Mouse (Mus musculus): ENCODE measurements around the gene Psma3. TPM values are rescaled to one million over a fixed set of nuclear protein-coding genes. Genes with fewer than 3 reads are reported as not detected.

Psma3 gene
- total and polyA plus RNA-seq, 2 experiments from 2014 or later = 116 to 509 TPM

DNA sequence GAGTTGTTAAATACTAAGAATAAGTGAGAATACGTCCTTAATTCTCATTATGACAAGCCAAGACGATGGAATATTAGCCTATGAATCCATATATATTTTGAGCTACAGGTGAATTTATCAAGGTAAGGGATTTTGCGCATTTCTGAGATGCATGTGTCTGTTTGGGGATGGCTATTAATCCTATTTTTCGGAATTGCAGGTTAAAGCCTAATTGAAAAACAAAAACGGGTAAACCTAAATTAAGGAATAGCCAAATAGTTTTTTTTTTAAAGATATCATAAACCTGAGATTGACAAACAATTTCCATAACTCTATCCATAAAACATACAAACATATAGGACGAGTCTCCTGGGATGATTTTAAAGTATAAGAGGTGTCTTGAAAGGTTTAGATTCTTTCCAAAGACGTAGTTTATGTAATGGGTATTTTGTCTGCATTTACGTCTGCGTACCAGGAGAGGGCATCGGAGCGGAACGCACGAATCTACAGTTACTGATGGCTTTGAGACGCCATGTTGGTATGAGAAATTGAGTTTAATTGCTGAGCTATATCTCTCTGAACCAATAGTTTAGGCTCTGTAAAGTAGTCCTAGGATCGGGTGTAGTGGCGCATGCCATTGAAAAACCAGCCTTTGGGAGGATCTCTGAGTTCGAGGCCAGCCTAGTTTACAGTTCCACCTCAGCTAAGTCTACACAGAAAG lies 4.8 kb upstream of the Psma3 start:
- Histone ChIP-seq H3K27me3 (ENCODE audit: insufficient read depth, low read length) (no peaks in the 10 kb centered on the region), H3K4me1 (ENCODE audit: insufficient read depth, low read length) (no peaks in the 10 kb centered on the region), H3K4me3 (ENCODE audit: low read depth, low read length) (peak overlapping the region; percentile 38), H3K4me2 (ENCODE audit: low read depth, low read length, poor library complexity, severe bottlenecking) (peak overlapping the region; percentile 51), H3K9ac (replicated peaks; ENCODE audit: low read length, poor library complexity, severe bottlenecking) (peak overlapping the region; percentile 51), H3K36me3 (ENCODE audit: insufficient read depth, low read length) (no peaks in the 10 kb centered on the region), H3K27ac (ENCODE audit: low read depth, low read length) (peak overlapping the region; percentile 65), H3K9me3 (ENCODE audit: low read length) (no peaks in the 10 kb centered on the region)
- 3% methylated on average over 17 of the region's 17 CpGs for WGBS
- DNase-seq (ENCODE audit: low spot score) (peak; percentile 86), ATAC-seq (ENCODE audit: low FRiP score) (peak; percentile 33; the same call in 1 of the 2 replicates)
- TF ChIP-seq CTCF (IDR thresholded peaks at IDR 0.05) = peak; percentile 87

GRCm38 (mm10) chr12:70973831-70974230 lies 590 bp upstream of the Psma3 start:
- H3K27me3 ChIP-seq (ENCODE audit: insufficient read depth, low read length) = no peaks in the 10 kb centered on the region
- H3K27ac ChIP-seq (ENCODE audit: low read depth, low read length) = no peak overlapping the region
- H3K4me3 ChIP-seq (ENCODE audit: low read depth, low read length) = peak overlapping the region; percentile 98
- peaks cover 3% of the 10 kb centered on the region; the same call in 1 of the 2 replicates for H3K36me3 ChIP-seq (ENCODE audit: insufficient read depth, low read length)
- peak overlapping the region; percentile 45 for H3K4me2 ChIP-seq (ENCODE audit: low read depth, low read length, poor library complexity, severe bottlenecking)
- H3K9me3 ChIP-seq (ENCODE audit: low read length) = no peaks in the 10 kb centered on the region
- H3K4me1 ChIP-seq (ENCODE audit: insufficient read depth, low read length) = 0 out of 2 replicates have a peak, but pooled peaks cover 8% of the 10 kb centered on the region
- DNase-seq (ENCODE audit: low spot score) (no peak), ATAC-seq (ENCODE audit: low FRiP score) (no peak)
- 87% methylated on average over 4 of the region's 4 CpGs for WGBS
- no peak for TF ChIP-seq CTCF (IDR thresholded peaks at IDR 0.05)
- H3K9ac ChIP-seq (replicated peaks; ENCODE audit: low read length, poor library complexity, severe bottlenecking) = no peak overlapping the region

GRCm38 (mm10) chr12:70975406-70975805 lies 985 bp downstream of the Psma3 start:
- Histone ChIP-seq H3K4me3 (ENCODE audit: low read depth, low read length) (peak overlapping the region; percentile 98), H3K27me3 (ENCODE audit: insufficient read depth, low read length) (no peaks in the 10 kb centered on the region), H3K9ac (replicated peaks; ENCODE audit: low read length, poor library complexity, severe bottlenecking) (peak overlapping the region; percentile 99), H3K4me1 (ENCODE audit: insufficient read depth, low read length) (0 out of 2 replicates have a peak, but pooled peaks cover 8% of the 10 kb centered on the region), H3K9me3 (ENCODE audit: low read length) (no peaks in the 10 kb centered on the region), H3K27ac (ENCODE audit: low read depth, low read length) (peak overlapping the region; percentile 98), H3K36me3 (ENCODE audit: insufficient read depth, low read length) (peaks cover 9% of the 10 kb centered on the region; the same call in 1 of the 2 replicates), H3K4me2 (ENCODE audit: low read depth, low read length, poor library complexity, severe bottlenecking) (peak overlapping the region; percentile 53)
- DNase-seq (ENCODE audit: low spot score) = no peak
- WGBS = 30% methylated on average over 10 of the region's 10 CpGs
- ATAC-seq (ENCODE audit: low FRiP score) = no peak
- no peak for TF ChIP-seq CTCF (IDR thresholded peaks at IDR 0.05)

DNA sequence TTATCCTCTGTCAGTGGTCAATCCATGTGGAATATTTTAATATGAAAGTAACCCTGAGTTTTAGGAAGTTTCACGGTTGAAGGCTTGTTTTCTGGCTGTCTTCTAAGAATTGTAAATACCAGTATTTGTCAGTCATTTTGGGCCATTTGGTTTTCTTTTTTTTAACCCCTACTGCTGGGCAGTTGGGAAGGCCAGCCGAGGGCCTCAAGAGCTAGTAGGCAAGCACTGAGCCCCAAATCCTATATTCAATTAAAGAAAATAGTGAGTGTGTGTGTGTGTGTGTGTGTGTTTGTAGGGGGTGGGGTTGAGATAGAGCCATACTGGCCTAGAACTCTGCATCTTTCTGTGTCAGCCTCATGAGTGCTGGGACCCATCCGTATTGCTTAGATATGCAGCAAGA lies 1.5 kb downstream of the Psma3 start:
- Histone ChIP-seq H3K36me3 (ENCODE audit: insufficient read depth, low read length) (peaks cover 9% of the 10 kb centered on the region; the same call in 1 of the 2 replicates), H3K27ac (ENCODE audit: low read depth, low read length) (no peak overlapping the region), H3K4me2 (ENCODE audit: low read depth, low read length, poor library complexity, severe bottlenecking) (peak overlapping the region; percentile 53), H3K4me1 (ENCODE audit: insufficient read depth, low read length) (0 out of 2 replicates have a peak, but pooled peaks cover 8% of the 10 kb centered on the region), H3K9me3 (ENCODE audit: low read length) (no peaks in the 10 kb centered on the region), H3K27me3 (ENCODE audit: insufficient read depth, low read length) (no peaks in the 10 kb centered on the region), H3K9ac (replicated peaks; ENCODE audit: low read length, poor library complexity, severe bottlenecking) (no peak overlapping the region), H3K4me3 (ENCODE audit: low read depth, low read length) (peak overlapping the region; percentile 98)
- WGBS = 62% methylated on average over 3 of the region's 3 CpGs
- ATAC-seq (ENCODE audit: low FRiP score) = no peak
- TF ChIP-seq CTCF (IDR thresholded peaks at IDR 0.05) = no peak
- DNase-seq (ENCODE audit: low spot score) = no peak

GRCm38 (mm10) chr12:70978345-70978744 lies 3.9 kb downstream of the Psma3 start:
- DNase-seq (ENCODE audit: low spot score) = no peak
- WGBS = 92% methylated on average over 7 of the region's 7 CpGs
- no peak for TF ChIP-seq CTCF (IDR thresholded peaks at IDR 0.05)

DNA sequence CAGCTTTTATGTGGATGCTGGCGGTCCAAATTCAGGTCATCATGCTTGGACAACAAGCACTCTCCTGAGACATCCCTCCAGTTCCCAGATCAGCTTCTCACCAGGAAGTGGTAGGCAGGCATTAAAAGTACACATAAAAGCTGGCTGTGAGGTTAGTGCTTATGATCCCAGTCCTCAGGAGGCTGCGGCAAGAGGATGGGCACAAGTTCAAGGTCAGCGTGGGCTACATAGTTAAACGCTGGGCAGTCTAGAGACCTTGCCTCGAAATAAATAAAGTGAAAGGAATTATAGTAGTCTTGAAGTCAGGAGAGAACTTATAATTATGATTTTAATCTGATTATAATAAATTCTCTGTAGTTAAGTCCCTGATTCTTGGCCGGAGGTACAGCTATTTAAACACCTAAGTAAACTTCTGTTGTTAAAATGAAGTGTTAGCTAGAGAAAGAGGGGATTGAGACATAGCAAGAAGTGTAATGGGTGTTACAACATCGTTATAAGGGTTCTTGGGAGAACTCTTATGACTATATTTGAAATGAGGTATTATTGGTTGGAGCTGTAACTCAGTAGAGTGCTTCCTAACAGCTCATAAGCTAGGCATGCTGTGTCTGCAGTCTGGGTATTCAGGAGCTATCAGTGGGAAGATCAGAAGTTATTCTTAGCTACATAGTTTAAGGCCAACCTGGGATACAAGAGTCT lies 10.6 kb downstream of the Psma3 start:
- no peaks in the 10 kb centered on the region for H3K27me3 ChIP-seq (ENCODE audit: insufficient read depth, low read length)
- H3K4me1 ChIP-seq (ENCODE audit: insufficient read depth, low read length) = no peaks in the 10 kb centered on the region
- DNase-seq (ENCODE audit: low spot score) (no peak), ATAC-seq (ENCODE audit: low FRiP score) (no peak)
- peaks cover 41% of the 10 kb centered on the region for H3K36me3 ChIP-seq (ENCODE audit: insufficient read depth, low read length)
- no peak overlapping the region for H3K27ac ChIP-seq (ENCODE audit: low read depth, low read length)
- H3K9ac ChIP-seq (replicated peaks; ENCODE audit: low read length, poor library complexity, severe bottlenecking) = no peak overlapping the region
- WGBS = 94% methylated on average over 7 of the region's 7 CpGs
- H3K4me2 ChIP-seq (ENCODE audit: low read depth, low read length, poor library complexity, severe bottlenecking) = no peak overlapping the region
- H3K9me3 ChIP-seq (ENCODE audit: low read length) = no peaks in the 10 kb centered on the region
- no peak overlapping the region for H3K4me3 ChIP-seq (ENCODE audit: low read depth, low read length)
- no peak for TF ChIP-seq CTCF (IDR thresholded peaks at IDR 0.05)

More at GRCm38 (mm10) chr12:70978345-70978744, 3.9 kb downstream of the Psma3 start:
- H3K9me3 ChIP-seq (ENCODE audit: low read length) = no peaks in the 10 kb centered on the region
- no peak overlapping the region for H3K4me3 ChIP-seq (ENCODE audit: low read depth, low read length)
- H3K27ac ChIP-seq (ENCODE audit: low read depth, low read length) = no peak overlapping the region
- no peak overlapping the region for H3K9ac ChIP-seq (replicated peaks; ENCODE audit: low read length, poor library complexity, severe bottlenecking)
- ATAC-seq (ENCODE audit: low FRiP score) = no peak
- no peaks in the 10 kb centered on the region for H3K27me3 ChIP-seq (ENCODE audit: insufficient read depth, low read length)
- H3K4me1 ChIP-seq (ENCODE audit: insufficient read depth, low read length) = 0 out of 2 replicates have a peak, but pooled peaks cover 8% of the 10 kb centered on the region
- H3K4me2 ChIP-seq (ENCODE audit: low read depth, low read length, poor library complexity, severe bottlenecking) = no peak overlapping the region
- peaks cover 9% of the 10 kb centered on the region; the same call in 1 of the 2 replicates for H3K36me3 ChIP-seq (ENCODE audit: insufficient read depth, low read length)

Measured in midbrain, postnatal 0 days (tissue).